Mouse (Mus musculus) mesoderm, embryonic 11.5 days (tissue): ENCODE measurements at regions not wholly inside any gene's neighbourhood (a gene's known extent, or its start where the extent isn't known, plus 50 kb on each side); places are given as distances from the start of the nearest gene placed in this dataset.
A peak's percentile ranks its signal among the peaks of the same experiment; 100 is the strongest.

Source experiments
- DNase-seq: peaks from one replicate; pipeline ENCODE4 v3.0.0-alpha.2; 2012; ENCODE audit warnings: low read depth, low spot score

GRCm38 (mm10) chr8:73645582-73645981, 292.2 kb upstream of the Large1 start:
- no peak for DNase-seq

GRCm38 (mm10) chr8:73626798-73627197, 273.5 kb upstream of the Large1 start:
- no peak for DNase-seq

- DNase-seq = peak; percentile 14
Measured at GRCm38 (mm10) chr8:73618946-73619345, 265.6 kb upstream of the Large1 start.

- no peak for DNase-seq
Measured at GRCm38 (mm10) chr8:73614631-73615030, 261.3 kb upstream of the Large1 start.

- DNase-seq = no peak
Measured at GRCm38 (mm10) chr8:73614106-73614505, 260.8 kb upstream of the Large1 start.

GRCm38 (mm10) chr8:73611583-73611982, 258.2 kb upstream of the Large1 start:
- no peak for DNase-seq

GRCm38 (mm10) chr8:73570599-73570998, 217.3 kb upstream of the Large1 start:
- DNase-seq = no peak

- no peak for DNase-seq
Measured at GRCm38 (mm10) chr8:73569963-73570362, 216.6 kb upstream of the Large1 start.
